Comparison of ENCODE assay signal across 8 mouse cellular contexts in genomic region chr19:43882895-43883573, GRCm38 (mm10). TPM values are rescaled to one million over a fixed set of nuclear protein-coding genes. Genes with fewer than 3 reads are reported as not detected.
DNase-seq lines count a peak whose midpoint lies in the region; ATAC-seq lines count a peak whose summit lies in the region.

No protein-coding gene starts in this region.

- H3K4me1 ChIP-seq in limb, embryonic 15.5 days: peaks cover 52% of the 10 kb centered on the region

- DNase-seq in cerebellum, postnatal 14 days: peak; percentile 26 to 49
- no peak for DNase-seq in cerebellum, postnatal 36 days
- peak; percentile 38 for DNase-seq in right cerebral cortex, postnatal 4 days
- DNase-seq in right cerebral cortex, postnatal 10 days (ENCODE audit: low spot score in 2 of 2): no peak
- DNase-seq in layer of hippocampus, adult 8-10 months (ENCODE audit: low spot score in 2 of 2): no peak
- DNase-seq in urinary bladder, adult 2 months (ENCODE audit: low spot score): no peak
- no peak for DNase-seq in lung, adult 18-20 months

- 0 out of 2 replicates have a peak overlapping the region, but pooled peaks have one; percentile 14 for H3K9ac ChIP-seq in limb, embryonic 15.5 days

- H3K4me3 ChIP-seq in limb, embryonic 15.5 days: no peak overlapping the region

- ATAC-seq in limb, embryonic 15.5 days (ENCODE audit: insufficient number of reproducible peaks, low FRiP score, low TSS enrichment, low read depth): no peak

- H3K9me3 ChIP-seq in limb, embryonic 15.5 days: no peaks in the 10 kb centered on the region

- H3K27ac ChIP-seq in limb, embryonic 15.5 days: peak overlapping the region; percentile 70

- no peaks in the 10 kb centered on the region for H3K36me3 ChIP-seq in limb, embryonic 15.5 days

- H3K4me2 ChIP-seq in limb, embryonic 15.5 days: 0 out of 2 replicates have a peak overlapping the region, but pooled peaks have one; percentile 10

- no peaks in the 10 kb centered on the region for H3K27me3 ChIP-seq in limb, embryonic 15.5 days

- 17% methylated on average over 18 of the region's 18 CpGs for WGBS in limb, embryonic 15.5 days

RNA-seq across cellular contexts. Expression of gene Dnmbp, which starts 57.0 kb away (rescaled TPM):
- polyA plus RNA-seq in limb, embryonic 15.5 days (2015; fragmentation: Nextera tagmentation; extraction: Ambion mirVana): 22.9 and 23.8 TPM in 2 replicates
- total RNA-seq in layer of hippocampus, adult 8-10 months (2022): 10 to 100 TPM; 10.8 to 13.3 (median 11.7) TPM
- polyA plus RNA-seq in urinary bladder, adult 2 months (2012; rRNA removed): 33.7 and 34.7 TPM in 2 replicates

Comparison
In these comparisons a context has a peak if more than half of its experiments do, and no peak if none do; other contexts are left out.
1. DNase-seq: peak in cerebellum, postnatal 14 days (2 of 2) and right cerebral cortex, postnatal 4 days (single experiment); none in cerebellum, postnatal 36 days (0 of 2), right cerebral cortex, postnatal 10 days (0 of 2), layer of hippocampus, adult 8-10 months (0 of 2), urinary bladder, adult 2 months (single experiment) and lung, adult 18-20 months (0 of 2).